Mouse (Mus musculus) forebrain, embryonic 10.5 days (tissue): ENCODE data around the gene Urb2. TPM values are rescaled to one million over a fixed set of nuclear protein-coding genes. Genes with fewer than 3 reads are reported as not detected.
A peak's percentile ranks its signal among the peaks of the same experiment; 100 is the strongest.

Experiments
- DNase-seq: peaks from one replicate; pipeline ENCODE4 v3.0.0-alpha.2; 2017; ENCODE audit warnings: low spot score; ENCODE audit errors: extremely low spot score
- H3K27ac ChIP-seq: fragments of 300-500 bp; sonication (generic); 2 replicates; pipeline ENCODE4 v1.5.1; 2016; ENCODE audit warnings: mild to moderate bottlenecking
- H3K27me3 ChIP-seq: fragments of 300-500 bp; sonication (generic); 2 replicates; pipeline ENCODE4 v1.6.1; 2016; ENCODE audit warnings: mild to moderate bottlenecking; ENCODE audit not compliant: poor library complexity, severe bottlenecking
- H3K36me3 ChIP-seq: fragments of 300-500 bp; sonication (generic); replicated peaks from 2 replicates; pipeline ENCODE4 v1.6.1; 2016; ENCODE audit warnings: mild to moderate bottlenecking, moderate library complexity
- H3K4me1 ChIP-seq: fragments of 300-500 bp; sonication (generic); 2 replicates; pipeline ENCODE4 v1.6.1; 2016
- H3K4me3 ChIP-seq: fragments of 300-500 bp; sonication (generic); 2 replicates; pipeline ENCODE4 v1.5.1; 2016; ENCODE audit warnings: mild to moderate bottlenecking, moderate library complexity
- H3K9me3 ChIP-seq: fragments of 300-500 bp; sonication (generic); 2 replicates; pipeline ENCODE4 v1.6.1; 2016; ENCODE audit warnings: mild to moderate bottlenecking, moderate library complexity
- WGBS: fragments of 180-500 bp; shearing (Covaris S2); methylation state at CpG from one replicate; pipeline ENCODE4 v1.1.7; 2016; 5-methylcytosine and 5-hydroxymethylcytosine counted together
- polyA plus RNA-seq: library from polyadenylated mRNA; unstranded; fragments of >200 nt; fragmentation: Nextera tagmentation; extraction: Ambion mirVana; gene quantifications from 2 replicates; pipeline ENCODE4 v1.2.1, GENCODE M21; 2016

The Urb2 gene
- polyA plus RNA-seq, 1 experiment from 2014 or later, result 9.0 TPM

DNA sequence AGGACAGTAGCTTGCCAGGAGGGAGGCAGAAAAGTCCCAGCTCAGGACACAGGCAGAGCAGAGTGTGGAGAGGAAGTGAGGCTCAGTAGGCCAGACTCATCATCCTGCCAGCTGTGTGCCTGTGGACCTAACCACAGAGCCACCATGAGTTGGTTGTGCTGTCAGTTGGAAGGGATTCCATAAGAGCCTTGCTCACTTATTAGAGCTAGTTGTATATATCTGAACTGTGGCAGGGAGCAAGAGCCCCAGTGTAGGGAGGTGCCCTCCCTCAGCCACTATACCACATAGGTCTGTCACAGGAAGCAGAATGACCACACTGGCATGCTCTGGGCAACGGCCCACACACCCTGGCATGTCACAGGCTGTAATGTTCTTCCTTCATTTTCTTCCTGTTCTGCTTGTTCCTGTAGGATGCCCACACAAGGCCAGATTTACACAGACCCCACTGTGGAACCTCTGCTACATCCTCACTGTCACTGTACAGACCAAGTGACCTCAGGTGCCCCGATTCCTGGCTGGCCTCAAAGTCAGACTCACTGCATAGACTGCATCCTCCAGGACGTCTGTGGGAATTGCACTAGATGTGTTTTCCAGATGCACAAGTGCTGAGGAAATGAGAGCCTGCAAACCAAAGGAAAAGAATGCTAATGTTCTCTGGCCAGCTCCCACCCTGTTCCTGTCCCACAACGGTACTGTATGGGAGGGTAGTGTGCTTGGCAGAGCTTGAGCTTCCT is 45.2 kb downstream of the Urb2 start:
- Histone ChIP-seq H3K9me3 (no peaks in the 10 kb centered on the region), H3K27ac (no peak overlapping the region), H3K4me1 (peaks cover 15% of the 10 kb centered on the region), H3K4me3 (no peak overlapping the region), H3K27me3 (no peaks in the 10 kb centered on the region), H3K36me3 (no peaks in the 10 kb centered on the region)
- DNase-seq, result no peak
- WGBS, result 80% methylated on average over 4 of the region's 4 CpGs

DNA sequence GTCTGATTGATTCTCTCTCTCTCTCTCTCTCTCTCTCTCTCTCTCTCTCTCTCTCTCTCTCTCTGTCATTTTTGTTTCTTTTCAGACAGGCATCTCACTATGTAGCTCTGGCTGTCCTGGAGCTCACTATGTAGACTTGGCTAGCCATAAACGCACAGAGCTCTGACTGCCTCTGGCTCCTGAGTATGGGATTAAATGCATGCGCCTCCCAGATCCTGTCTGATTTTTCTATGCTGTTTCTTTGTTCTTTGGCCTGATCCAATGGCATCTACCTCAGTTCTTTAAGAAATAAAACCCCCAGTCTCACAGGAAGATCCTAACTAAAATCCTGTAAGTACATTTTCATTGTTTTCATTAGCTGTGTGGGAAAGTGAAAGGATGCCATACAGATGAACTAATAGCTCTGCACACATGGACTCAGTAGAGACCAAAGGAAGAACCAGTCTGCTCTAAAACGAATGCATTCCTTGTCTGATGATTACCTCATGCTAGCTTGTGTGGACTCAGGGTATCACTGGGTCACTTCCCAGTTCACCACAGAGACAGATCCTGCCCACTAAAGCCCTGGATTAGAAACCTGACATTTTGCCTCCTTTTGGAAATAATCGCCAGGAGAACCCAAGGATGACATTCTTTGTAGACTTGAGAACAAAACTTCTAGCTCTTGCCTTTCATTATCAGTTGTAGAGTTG is 45.9 kb downstream of the Urb2 start:
- no peaks in the 10 kb centered on the region for H3K36me3 ChIP-seq
- no peak overlapping the region for H3K4me3 ChIP-seq
- 79% methylated on average over 4 of the region's 4 CpGs for WGBS
- H3K4me1 ChIP-seq, result peaks cover 15% of the 10 kb centered on the region
- no peak for DNase-seq
- no peaks in the 10 kb centered on the region for H3K27me3 ChIP-seq
- no peak overlapping the region for H3K27ac ChIP-seq
- H3K9me3 ChIP-seq, result no peaks in the 10 kb centered on the region

DNA sequence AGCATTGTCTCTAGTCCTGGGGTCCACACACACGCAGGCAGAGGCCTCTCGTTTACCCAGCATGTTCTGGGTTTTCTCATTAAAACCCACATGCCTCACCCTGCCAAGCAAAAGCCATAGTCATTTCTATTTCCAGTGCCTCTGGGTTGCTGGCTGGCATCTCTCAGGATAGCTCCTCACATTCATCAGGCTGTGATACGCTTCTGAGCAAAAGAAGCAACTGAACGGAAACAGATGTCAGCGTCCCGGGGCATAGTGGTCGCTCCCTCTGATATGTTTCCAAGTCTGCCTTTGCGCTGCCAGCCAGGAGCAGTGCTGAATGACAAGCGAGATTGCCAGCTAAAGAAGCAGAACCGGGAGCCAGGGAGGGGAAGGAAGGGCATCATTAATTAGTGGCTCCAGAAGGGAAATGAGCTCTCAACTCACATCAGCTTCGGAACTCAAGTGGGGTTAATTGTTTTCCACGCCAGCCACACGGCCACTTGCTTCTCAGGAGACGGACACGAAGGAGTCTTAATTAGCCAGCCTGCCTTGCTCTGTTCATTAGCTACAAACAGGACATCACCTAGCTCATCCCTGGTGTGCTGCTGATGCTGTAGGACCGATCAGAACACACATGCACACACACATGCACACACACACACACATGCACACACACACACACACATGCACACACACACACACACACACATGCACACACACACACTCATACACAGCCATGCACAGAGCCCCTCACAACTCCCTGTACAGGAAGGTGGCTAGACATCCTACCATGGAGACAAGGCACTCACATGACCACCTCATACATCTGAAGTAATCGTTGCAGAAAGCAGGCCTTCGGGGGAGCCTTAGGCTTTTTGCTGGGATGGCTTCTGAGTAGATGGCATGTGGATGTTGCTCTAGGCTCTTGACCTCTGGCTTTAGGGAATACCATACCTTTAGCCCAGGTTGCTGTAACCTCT is 49.3 kb downstream of the Urb2 start:
- H3K27ac ChIP-seq, result no peak overlapping the region; the same call in 1 of the 2 replicates
- WGBS, result 56% methylated on average over 18 of the region's 18 CpGs

DNA sequence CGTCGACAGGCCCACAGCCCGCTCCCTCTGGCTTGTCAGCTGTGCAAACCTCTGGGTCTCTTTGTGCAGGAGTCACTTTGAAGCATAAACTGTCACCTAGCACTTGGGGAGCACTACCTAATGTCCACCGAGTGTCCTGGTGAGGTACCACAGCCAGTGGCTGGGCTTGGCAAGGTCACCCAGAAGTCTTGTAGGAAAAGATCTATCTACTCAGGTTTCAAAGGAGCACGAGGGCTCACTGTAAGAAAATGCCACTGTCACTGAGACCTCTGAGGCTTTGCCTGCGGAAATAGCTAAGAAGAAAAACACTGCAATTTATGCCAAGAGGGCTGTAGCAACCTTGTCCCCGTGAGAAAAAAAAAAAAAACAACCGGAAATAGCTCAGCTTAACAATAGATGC is 54.7 kb downstream of the Urb2 start:
- DNase-seq, result no peak
- no peaks in the 10 kb centered on the region for H3K27me3 ChIP-seq
- H3K4me3 ChIP-seq, result no peak overlapping the region
- no peak overlapping the region for H3K27ac ChIP-seq
- H3K4me1 ChIP-seq, result peaks cover 18% of the 10 kb centered on the region
- WGBS, result 74% methylated on average over 8 of the region's 8 CpGs
- H3K36me3 ChIP-seq, result no peaks in the 10 kb centered on the region
- no peaks in the 10 kb centered on the region for H3K9me3 ChIP-seq

More for the DNA sequence above, 49.3 kb downstream of the Urb2 start:
- Histone ChIP-seq H3K27me3 (no peaks in the 10 kb centered on the region), H3K4me1 (peaks cover 15% of the 10 kb centered on the region), H3K9me3 (no peaks in the 10 kb centered on the region), H3K36me3 (no peaks in the 10 kb centered on the region), H3K4me3 (no peak overlapping the region)
- DNase-seq, result peak; percentile 32

DNA sequence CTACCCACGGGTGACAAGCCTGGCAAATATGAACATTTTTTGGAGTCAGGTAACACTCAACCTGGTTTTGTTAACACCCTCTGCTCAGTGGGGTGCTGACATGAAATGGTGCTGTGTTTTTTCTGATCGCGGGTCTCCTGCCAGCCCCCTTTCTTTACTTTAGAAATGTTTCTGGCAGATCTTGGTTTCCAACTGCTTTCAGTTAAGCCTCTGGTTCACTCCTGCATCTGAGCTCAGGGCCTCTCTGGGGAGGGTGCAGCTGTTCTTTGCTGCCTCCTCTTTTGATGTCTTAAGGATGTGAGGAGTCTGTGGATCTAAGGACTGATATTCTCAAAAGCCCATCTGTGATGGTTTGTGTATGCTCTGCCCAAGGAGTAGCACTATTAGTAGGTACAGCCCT is 55.1 kb downstream of the Urb2 start:
- H3K36me3 ChIP-seq, result no peaks in the 10 kb centered on the region
- DNase-seq, result no peak
- peak overlapping the region; percentile 5; the same call in 1 of the 2 replicates for H3K27ac ChIP-seq
- no peaks in the 10 kb centered on the region for H3K27me3 ChIP-seq
- no peak overlapping the region for H3K4me3 ChIP-seq
- H3K4me1 ChIP-seq, result peaks cover 16% of the 10 kb centered on the region
- 74% methylated on average over 3 of the region's 3 CpGs for WGBS
- H3K9me3 ChIP-seq, result no peaks in the 10 kb centered on the region

DNA sequence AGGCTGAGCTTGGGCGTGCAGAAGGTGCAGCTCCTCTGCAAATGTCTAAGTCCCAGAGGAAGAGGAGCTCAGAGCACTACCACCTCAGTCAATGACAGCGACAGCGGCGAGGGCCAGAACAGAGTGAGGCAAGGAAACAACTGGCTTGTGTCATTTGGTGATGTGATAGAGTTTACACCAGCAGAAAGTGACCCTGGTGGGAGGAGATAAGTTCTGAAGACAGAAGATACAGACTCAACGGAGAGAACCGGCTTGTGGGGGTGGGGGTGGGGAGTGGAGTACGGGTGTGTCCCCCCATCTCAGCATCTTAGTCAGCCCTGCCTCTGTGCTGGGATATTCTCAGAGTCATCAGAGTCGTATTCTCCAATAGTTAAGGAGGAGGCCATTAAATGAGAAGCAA is 56.1 kb downstream of the Urb2 start:
- no peak for DNase-seq
- H3K27ac ChIP-seq, result no peak overlapping the region
- WGBS, result 89% methylated on average over 8 of the region's 8 CpGs
- H3K4me3 ChIP-seq, result no peak overlapping the region
- H3K27me3 ChIP-seq, result no peaks in the 10 kb centered on the region
- no peaks in the 10 kb centered on the region for H3K36me3 ChIP-seq
- H3K9me3 ChIP-seq, result no peaks in the 10 kb centered on the region
- H3K4me1 ChIP-seq, result peaks cover 16% of the 10 kb centered on the region

DNA sequence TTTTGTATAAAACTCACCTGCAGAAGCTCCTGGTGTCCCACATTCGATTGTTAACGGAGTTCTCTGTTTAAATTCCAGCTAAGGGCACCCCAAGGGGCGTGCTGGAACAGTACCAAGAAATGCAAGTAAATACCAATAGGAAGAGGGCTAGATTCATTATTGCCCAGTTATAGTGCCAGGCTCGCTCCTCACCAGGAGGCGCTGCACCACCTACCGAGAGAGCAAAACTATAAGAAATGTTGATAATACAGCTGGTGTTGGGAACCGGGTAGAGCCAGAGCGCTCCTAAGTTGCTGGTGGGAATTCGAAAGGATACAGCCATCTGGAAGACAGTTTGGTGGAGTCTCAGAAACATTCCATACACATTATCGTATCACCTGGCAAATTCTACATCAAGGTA is 56.7 kb downstream of the Urb2 start:
- DNase-seq, result no peak
- no peaks in the 10 kb centered on the region for H3K9me3 ChIP-seq
- H3K27me3 ChIP-seq, result no peaks in the 10 kb centered on the region
- H3K27ac ChIP-seq, result no peak overlapping the region
- 87% methylated on average over 10 of the region's 10 CpGs for WGBS
- no peak overlapping the region for H3K4me3 ChIP-seq
- H3K36me3 ChIP-seq, result no peaks in the 10 kb centered on the region
- H3K4me1 ChIP-seq, result peaks cover 16% of the 10 kb centered on the region

DNA sequence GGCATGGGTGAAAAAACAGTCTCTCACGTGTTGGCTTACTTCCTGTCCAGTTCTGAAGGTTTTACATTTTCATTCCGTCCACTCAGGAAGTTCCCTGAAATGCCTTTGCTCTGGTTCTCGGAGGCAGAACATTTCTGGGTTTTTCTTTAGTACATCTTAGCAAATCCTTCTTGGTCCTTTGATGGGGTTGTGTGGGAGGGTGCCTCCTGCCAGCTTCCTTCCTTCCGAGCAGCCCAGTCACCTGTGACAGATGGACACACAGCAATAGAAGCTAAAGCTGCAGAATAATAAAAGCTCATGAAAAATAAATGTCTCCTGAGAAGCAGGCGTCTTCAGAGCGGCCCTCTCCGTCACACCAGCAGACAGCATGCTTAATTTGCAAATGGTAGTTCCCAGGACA is 57.7 kb downstream of the Urb2 start:
- Histone ChIP-seq H3K4me1 (peaks cover 16% of the 10 kb centered on the region), H3K27me3 (no peaks in the 10 kb centered on the region), H3K4me3 (no peak overlapping the region), H3K27ac (no peak overlapping the region), H3K36me3 (no peaks in the 10 kb centered on the region), H3K9me3 (no peaks in the 10 kb centered on the region)
- WGBS, result 88% methylated on average over 7 of the region's 7 CpGs
- DNase-seq, result no peak

DNA sequence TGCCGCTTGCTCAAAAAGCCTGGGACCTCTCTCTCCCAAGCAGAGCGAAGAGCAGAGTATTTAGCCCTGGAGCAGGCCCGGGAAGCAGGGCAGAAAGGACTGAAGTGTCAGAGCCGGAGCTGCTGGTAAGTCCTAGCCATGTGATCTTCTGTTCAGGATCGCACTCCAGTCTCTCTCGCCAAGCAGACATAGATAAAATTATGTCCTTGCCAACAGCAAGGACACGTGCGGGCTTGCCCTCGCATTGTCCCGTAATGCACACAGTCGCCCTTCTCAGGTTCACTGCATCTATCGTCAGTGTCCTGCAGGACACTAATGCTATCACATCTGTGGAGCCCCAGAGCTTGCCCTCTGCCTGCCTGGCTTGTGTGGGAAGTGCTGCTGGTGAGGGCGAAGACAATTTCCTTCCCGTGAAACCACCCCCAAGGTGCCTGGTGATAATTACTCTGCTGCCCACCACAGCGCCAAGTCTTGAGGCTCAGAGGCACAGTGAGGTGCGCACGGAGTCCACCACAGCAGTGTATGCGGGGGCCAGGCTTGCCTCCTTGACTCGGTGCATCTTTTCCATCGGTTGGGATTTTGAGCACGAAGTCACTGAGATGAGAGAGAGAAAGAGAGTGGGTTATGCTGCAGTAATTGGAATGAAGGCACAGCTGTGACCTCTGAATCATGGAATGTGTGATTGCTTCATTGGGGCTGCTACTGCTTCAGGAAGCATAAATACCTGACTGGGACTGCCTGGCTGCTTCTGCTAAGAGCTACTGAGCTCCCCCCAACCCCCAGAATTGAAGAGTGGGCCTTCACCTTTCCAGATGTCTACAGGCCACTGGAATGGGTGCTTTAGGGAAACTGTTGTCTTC is 59.4 kb downstream of the Urb2 start:
- H3K27ac ChIP-seq, result 0 out of 2 replicates have a peak overlapping the region, but pooled peaks have one; percentile 51
- WGBS, result 87% methylated on average over 21 of the region's 21 CpGs
- H3K27me3 ChIP-seq, result no peaks in the 10 kb centered on the region
- no peak overlapping the region for H3K4me3 ChIP-seq
- peaks cover 16% of the 10 kb centered on the region for H3K4me1 ChIP-seq
- DNase-seq, result no peak
- H3K9me3 ChIP-seq, result no peaks in the 10 kb centered on the region
- H3K36me3 ChIP-seq, result no peaks in the 10 kb centered on the region

DNA sequence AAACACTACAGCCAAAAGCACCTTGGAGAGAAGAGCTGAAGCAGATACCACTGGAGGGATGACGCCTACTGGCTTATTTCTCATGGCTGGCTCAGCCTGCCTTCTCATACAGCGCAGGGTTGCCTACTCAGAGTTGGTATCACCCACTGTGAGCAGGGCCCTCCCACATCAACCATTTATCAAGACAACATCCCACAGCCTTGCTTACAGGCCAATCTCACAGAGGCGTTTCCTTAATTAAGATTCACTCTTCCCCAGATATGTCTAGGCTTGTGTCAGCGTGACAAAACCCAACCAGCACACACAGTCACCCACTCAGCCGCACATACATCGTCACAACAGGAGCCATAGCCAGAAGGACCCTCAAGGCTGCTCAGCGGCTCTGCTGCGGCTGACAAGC is 61.3 kb downstream of the Urb2 start:
- 93% methylated on average over 8 of the region's 8 CpGs for WGBS

DNA sequence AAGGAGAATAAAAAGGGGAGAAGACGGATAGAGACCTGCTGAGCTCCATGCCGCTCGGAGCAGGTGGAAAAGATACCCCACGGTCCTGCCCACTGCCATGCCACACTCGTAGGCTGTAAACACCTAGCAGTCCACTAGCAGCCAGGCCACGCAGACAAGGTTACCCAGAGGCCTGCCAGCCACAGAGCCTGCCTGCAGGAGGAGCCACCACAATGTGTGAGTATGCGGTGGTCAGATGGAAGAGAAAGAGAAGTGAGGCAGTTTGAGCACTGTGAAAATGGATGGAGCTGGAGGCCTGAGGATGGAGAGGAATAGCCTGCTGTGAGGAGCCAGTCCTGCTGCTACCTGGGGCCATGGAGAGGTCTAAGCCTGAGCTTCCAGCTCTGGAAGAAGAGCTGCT is 62.3 kb downstream of the Urb2 start:
- Histone ChIP-seq H3K27ac (no peak overlapping the region), H3K4me1 (peaks cover 13% of the 10 kb centered on the region), H3K27me3 (no peaks in the 10 kb centered on the region), H3K9me3 (no peaks in the 10 kb centered on the region), H3K36me3 (no peaks in the 10 kb centered on the region), H3K4me3 (no peak overlapping the region)
- 83% methylated on average over 7 of the region's 7 CpGs for WGBS
- no peak for DNase-seq

More for the DNA sequence above, 61.3 kb downstream of the Urb2 start:
- Histone ChIP-seq H3K4me3 (no peak overlapping the region), H3K27me3 (no peaks in the 10 kb centered on the region), H3K4me1 (peaks cover 5% of the 10 kb centered on the region; the same call in 1 of the 2 replicates), H3K36me3 (no peaks in the 10 kb centered on the region), H3K9me3 (no peaks in the 10 kb centered on the region), H3K27ac (no peak overlapping the region)
- no peak for DNase-seq

DNA sequence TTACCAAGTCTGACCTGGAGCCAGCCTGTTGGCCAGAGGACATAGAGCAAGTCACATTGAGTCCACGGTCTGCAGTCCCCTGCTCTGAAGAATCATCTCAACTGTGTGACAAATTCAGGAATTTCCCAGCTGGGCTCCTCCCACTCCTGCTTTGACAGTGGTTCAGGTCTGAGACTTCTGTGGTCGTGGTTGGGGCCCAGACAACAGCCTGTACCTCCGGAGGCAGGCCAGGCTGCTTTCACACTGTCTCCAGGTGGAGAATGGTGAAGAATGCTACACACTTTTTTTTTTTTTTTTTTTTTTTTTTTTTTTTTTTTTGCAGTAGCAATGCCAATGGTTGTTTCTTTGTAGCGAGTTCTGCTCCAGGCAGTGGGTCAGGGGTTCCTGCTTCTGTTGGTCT is 64.4 kb downstream of the Urb2 start:
- no peaks in the 10 kb centered on the region for H3K36me3 ChIP-seq
- H3K9me3 ChIP-seq, result no peaks in the 10 kb centered on the region
- no peak overlapping the region for H3K27ac ChIP-seq
- peaks cover 13% of the 10 kb centered on the region for H3K4me1 ChIP-seq
- H3K27me3 ChIP-seq, result no peaks in the 10 kb centered on the region
- H3K4me3 ChIP-seq, result no peak overlapping the region
- WGBS, result 73% methylated on average over 4 of the region's 4 CpGs
- no peak for DNase-seq
